Mouse (Mus musculus): ENCODE measurements at regions not wholly inside any gene's neighbourhood (a gene's known extent, or its start where the extent isn't known, plus 50 kb on each side); places are given as distances from the start of the nearest gene placed in this dataset.

- Histone ChIP-seq H3K4me3 (ENCODE audit: low read depth, low read length) (no peak overlapping the region), H3K9ac (ENCODE audit: low read length) (no peak overlapping the region), H3K27me3 (ENCODE audit: control insufficient read depth, insufficient read depth, low read length) (no peaks in the 10 kb centered on the region), H3K4me2 (ENCODE audit: low read depth, severe bottlenecking) (no peak overlapping the region), H3K4me1 (ENCODE audit: control insufficient read depth, insufficient read depth, low read length) (no peaks in the 10 kb centered on the region), H3K9me3 (ENCODE audit: control insufficient read depth, low read length) (no peaks in the 10 kb centered on the region), H3K27ac (replicated peaks; ENCODE audit: low read depth, low read length) (no peak overlapping the region), H3K36me3 (ENCODE audit: control insufficient read depth, insufficient read depth, low read length) (no peaks in the 10 kb centered on the region)
- no peak for DNase-seq (ENCODE audit: low spot score)
- WGBS, result 90% methylated on average over 3 of the region's 3 CpGs
- no peak for ATAC-seq (ENCODE audit: insufficient number of reproducible peaks, low FRiP score, low TSS enrichment, low read depth)
These were observed 152.6 kb downstream of the Irs2 start for GRCm38 (mm10) chr8:10855696-10856095.

GRCm38 (mm10) chr8:10855131-10855530, 153.1 kb downstream of the Irs2 start:
- Histone ChIP-seq H3K4me3 (ENCODE audit: low read depth, low read length) (no peak overlapping the region), H3K4me1 (ENCODE audit: control insufficient read depth, insufficient read depth, low read length) (no peaks in the 10 kb centered on the region), H3K9ac (ENCODE audit: low read length) (no peak overlapping the region), H3K4me2 (ENCODE audit: low read depth, severe bottlenecking) (no peak overlapping the region), H3K27me3 (ENCODE audit: control insufficient read depth, insufficient read depth, low read length) (no peaks in the 10 kb centered on the region), H3K36me3 (ENCODE audit: control insufficient read depth, insufficient read depth, low read length) (no peaks in the 10 kb centered on the region), H3K27ac (replicated peaks; ENCODE audit: low read depth, low read length) (no peak overlapping the region), H3K9me3 (ENCODE audit: control insufficient read depth, low read length) (no peaks in the 10 kb centered on the region)
- 84% methylated on average over 4 of the region's 4 CpGs for WGBS
- DNase-seq (ENCODE audit: low spot score), result no peak
- ATAC-seq (ENCODE audit: insufficient number of reproducible peaks, low FRiP score, low TSS enrichment, low read depth), result no peak

- no peak for ATAC-seq (ENCODE audit: insufficient number of reproducible peaks, low FRiP score, low TSS enrichment, low read depth)
- no peaks in the 10 kb centered on the region for H3K9me3 ChIP-seq (ENCODE audit: control insufficient read depth, low read length)
- DNase-seq (ENCODE audit: low spot score), result no peak
- H3K9ac ChIP-seq (ENCODE audit: low read length), result no peak overlapping the region
- H3K27me3 ChIP-seq (ENCODE audit: control insufficient read depth, insufficient read depth, low read length), result no peaks in the 10 kb centered on the region
- 54% methylated on average over 6 of the region's 6 CpGs for WGBS
- no peaks in the 10 kb centered on the region for H3K36me3 ChIP-seq (ENCODE audit: control insufficient read depth, insufficient read depth, low read length)
- H3K4me3 ChIP-seq (ENCODE audit: low read depth, low read length), result no peak overlapping the region
- H3K4me1 ChIP-seq (ENCODE audit: control insufficient read depth, insufficient read depth, low read length), result no peaks in the 10 kb centered on the region
- no peak overlapping the region for H3K27ac ChIP-seq (replicated peaks; ENCODE audit: low read depth, low read length)
- H3K4me2 ChIP-seq (ENCODE audit: low read depth, severe bottlenecking), result no peak overlapping the region
These were observed 153.7 kb downstream of the Irs2 start for GRCm38 (mm10) chr8:10854600-10854999.

- DNase-seq (ENCODE audit: low spot score) (no peak), ATAC-seq (ENCODE audit: insufficient number of reproducible peaks, low FRiP score, low TSS enrichment, low read depth) (no peak)
- no peaks in the 10 kb centered on the region for H3K4me1 ChIP-seq (ENCODE audit: control insufficient read depth, insufficient read depth, low read length)
- H3K9ac ChIP-seq (ENCODE audit: low read length), result no peak overlapping the region
- no peaks in the 10 kb centered on the region for H3K36me3 ChIP-seq (ENCODE audit: control insufficient read depth, insufficient read depth, low read length)
- H3K27me3 ChIP-seq (ENCODE audit: control insufficient read depth, insufficient read depth, low read length), result no peaks in the 10 kb centered on the region
- no peak overlapping the region for H3K4me3 ChIP-seq (ENCODE audit: low read depth, low read length)
- no peak overlapping the region for H3K4me2 ChIP-seq (ENCODE audit: low read depth, severe bottlenecking)
- H3K9me3 ChIP-seq (ENCODE audit: control insufficient read depth, low read length), result no peaks in the 10 kb centered on the region
- 63% methylated on average over 5 of the region's 5 CpGs for WGBS
- no peak overlapping the region for H3K27ac ChIP-seq (replicated peaks; ENCODE audit: low read depth, low read length)
These were observed 154.4 kb downstream of the Irs2 start for GRCm38 (mm10) chr8:10853901-10854300.

- Histone ChIP-seq H3K27ac (replicated peaks; ENCODE audit: low read depth, low read length) (no peak overlapping the region), H3K4me1 (ENCODE audit: control insufficient read depth, insufficient read depth, low read length) (no peaks in the 10 kb centered on the region), H3K36me3 (ENCODE audit: control insufficient read depth, insufficient read depth, low read length) (no peaks in the 10 kb centered on the region), H3K9ac (ENCODE audit: low read length) (no peak overlapping the region), H3K9me3 (ENCODE audit: control insufficient read depth, low read length) (no peaks in the 10 kb centered on the region), H3K4me3 (ENCODE audit: low read depth, low read length) (no peak overlapping the region), H3K4me2 (ENCODE audit: low read depth, severe bottlenecking) (no peak overlapping the region), H3K27me3 (ENCODE audit: control insufficient read depth, insufficient read depth, low read length) (no peaks in the 10 kb centered on the region)
- WGBS, result 89% methylated on average over 7 of the region's 7 CpGs
- no peak for ATAC-seq (ENCODE audit: insufficient number of reproducible peaks, low FRiP score, low TSS enrichment, low read depth)
- no peak for DNase-seq (ENCODE audit: low spot score)
These were observed 158.3 kb downstream of the Irs2 start for GRCm38 (mm10) chr8:10849916-10850315.

GRCm38 (mm10) chr8:10845607-10846006, 162.7 kb downstream of the Irs2 start:
- DNase-seq (ENCODE audit: low spot score), result no peak
- Histone ChIP-seq H3K9me3 (ENCODE audit: control insufficient read depth, low read length) (no peaks in the 10 kb centered on the region), H3K4me1 (ENCODE audit: control insufficient read depth, insufficient read depth, low read length) (no peaks in the 10 kb centered on the region), H3K27me3 (ENCODE audit: control insufficient read depth, insufficient read depth, low read length) (no peaks in the 10 kb centered on the region), H3K4me3 (ENCODE audit: low read depth, low read length) (no peak overlapping the region), H3K4me2 (ENCODE audit: low read depth, severe bottlenecking) (no peak overlapping the region), H3K9ac (ENCODE audit: low read length) (no peak overlapping the region), H3K36me3 (ENCODE audit: control insufficient read depth, insufficient read depth, low read length) (no peaks in the 10 kb centered on the region), H3K27ac (replicated peaks; ENCODE audit: low read depth, low read length) (no peak overlapping the region)
- no peak for ATAC-seq (ENCODE audit: insufficient number of reproducible peaks, low FRiP score, low TSS enrichment, low read depth)
- WGBS, result 51% methylated on average over 6 of the region's 6 CpGs

- no peak for ATAC-seq (ENCODE audit: insufficient number of reproducible peaks, low FRiP score, low TSS enrichment, low read depth)
- no peak overlapping the region for H3K27ac ChIP-seq (replicated peaks; ENCODE audit: low read depth, low read length)
- no peak overlapping the region for H3K9ac ChIP-seq (ENCODE audit: low read length)
- no peak overlapping the region for H3K4me3 ChIP-seq (ENCODE audit: low read depth, low read length)
- H3K36me3 ChIP-seq (ENCODE audit: control insufficient read depth, insufficient read depth, low read length), result no peaks in the 10 kb centered on the region
- H3K4me1 ChIP-seq (ENCODE audit: control insufficient read depth, insufficient read depth, low read length), result no peaks in the 10 kb centered on the region
- no peaks in the 10 kb centered on the region for H3K27me3 ChIP-seq (ENCODE audit: control insufficient read depth, insufficient read depth, low read length)
- no peak overlapping the region for H3K4me2 ChIP-seq (ENCODE audit: low read depth, severe bottlenecking)
- H3K9me3 ChIP-seq (ENCODE audit: control insufficient read depth, low read length), result no peaks in the 10 kb centered on the region
- DNase-seq (ENCODE audit: low spot score), result no peak
- 91% methylated on average over 12 of the region's 12 CpGs for WGBS
These were observed 167.3 kb downstream of the Irs2 start for GRCm38 (mm10) chr8:10840853-10841531.

- no peak overlapping the region for H3K4me2 ChIP-seq (ENCODE audit: low read depth, severe bottlenecking)
- 97% methylated on average over 1 of the region's 1 CpGs for WGBS
- H3K4me1 ChIP-seq (ENCODE audit: control insufficient read depth, insufficient read depth, low read length), result no peaks in the 10 kb centered on the region
- no peak overlapping the region for H3K4me3 ChIP-seq (ENCODE audit: low read depth, low read length)
- H3K36me3 ChIP-seq (ENCODE audit: control insufficient read depth, insufficient read depth, low read length), result no peaks in the 10 kb centered on the region
- H3K27ac ChIP-seq (replicated peaks; ENCODE audit: low read depth, low read length), result no peak overlapping the region
- DNase-seq (ENCODE audit: low spot score) (no peak), ATAC-seq (ENCODE audit: insufficient number of reproducible peaks, low FRiP score, low TSS enrichment, low read depth) (no peak)
- no peaks in the 10 kb centered on the region for H3K27me3 ChIP-seq (ENCODE audit: control insufficient read depth, insufficient read depth, low read length)
- no peaks in the 10 kb centered on the region for H3K9me3 ChIP-seq (ENCODE audit: control insufficient read depth, low read length)
- H3K9ac ChIP-seq (ENCODE audit: low read length), result no peak overlapping the region
These were observed 168.2 kb downstream of the Irs2 start for GRCm38 (mm10) chr8:10840044-10840443.

- H3K27me3 ChIP-seq (ENCODE audit: control insufficient read depth, insufficient read depth, low read length), result no peaks in the 10 kb centered on the region
These were observed 173.2 kb downstream of the Irs2 start for GRCm38 (mm10) chr8:10835054-10835453.

More at GRCm38 (mm10) chr8:10835054-10835453, 173.2 kb downstream of the Irs2 start:
- ATAC-seq (ENCODE audit: insufficient number of reproducible peaks, low FRiP score, low TSS enrichment, low read depth) (no peak), DNase-seq (ENCODE audit: low spot score) (no peak)
- no peak overlapping the region for H3K27ac ChIP-seq (replicated peaks; ENCODE audit: low read depth, low read length)
- no peak overlapping the region for H3K4me2 ChIP-seq (ENCODE audit: low read depth, severe bottlenecking)
- no peaks in the 10 kb centered on the region for H3K36me3 ChIP-seq (ENCODE audit: control insufficient read depth, insufficient read depth, low read length)
- H3K9me3 ChIP-seq (ENCODE audit: control insufficient read depth, low read length), result no peaks in the 10 kb centered on the region
- H3K9ac ChIP-seq (ENCODE audit: low read length), result no peak overlapping the region
- H3K4me3 ChIP-seq (ENCODE audit: low read depth, low read length), result no peak overlapping the region
- WGBS, result 88% methylated on average over 6 of the region's 6 CpGs
- H3K4me1 ChIP-seq (ENCODE audit: control insufficient read depth, insufficient read depth, low read length), result 0 out of 2 replicates have a peak, but pooled peaks cover 3% of the 10 kb centered on the region
